Mouse (Mus musculus): ENCODE data around the gene Med12l.

- TF ChIP-seq CTCF (conservative IDR thresholded peaks at IDR 0.05 in 1 of 2, IDR thresholded peaks at IDR 0.05 in 1 of 2; ENCODE audit: low read depth in 2 of 2, low read length in 2 of 2), result no peak
- TF ChIP-seq CHD2 (IDR thresholded peaks at IDR 0.05; ENCODE audit: low read length), result no peak
- TF ChIP-seq NRF1 (IDR thresholded peaks at IDR 0.05; ENCODE audit: low read depth, low read length), result no peak
- TF ChIP-seq TCF12 (IDR thresholded peaks at IDR 0.05; ENCODE audit: low read depth, low read length), result no peak
These were observed 19.0 kb downstream of the Med12l start for GRCm38 (mm10) chr3:59024531-59025192.
